Mouse (Mus musculus): Measurements from ENCODE around the gene Zbtb37.

DNA sequence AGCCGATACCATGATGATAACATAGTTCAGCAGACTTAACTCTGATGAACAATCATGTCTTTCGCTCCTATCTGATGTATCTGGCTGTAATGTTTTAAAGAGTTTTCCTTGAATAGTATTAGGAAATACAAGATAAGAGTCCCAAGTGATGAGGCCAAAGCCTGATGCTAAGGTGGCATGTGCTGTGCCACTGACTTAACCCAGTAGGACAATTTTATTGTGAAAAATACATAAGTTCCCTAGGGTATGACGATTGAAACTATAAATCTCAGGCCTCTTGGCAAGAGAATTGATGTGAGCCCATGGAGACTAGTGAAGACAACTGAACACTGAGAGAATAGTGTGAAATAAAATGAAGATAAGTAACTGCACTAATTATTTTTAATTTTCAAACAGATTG is 3.0 kb upstream of the Zbtb37 start:
- TF ChIP-seq CTCF (IDR thresholded peaks at IDR 0.05; ENCODE audit: low read depth, low read length): no peak
- TF ChIP-seq POLR2A (IDR thresholded peaks at IDR 0.05; ENCODE audit: borderline replicate concordance, low read depth, low read length): no peak
